Mouse (Mus musculus) thymus, postnatal 25 days (tissue): Measurements from ENCODE around the gene Rock2.

Source experiments
- DNase-seq: peaks from one replicate; pipeline ENCODE4 v3.0.0; 2022

The Rock2 gene

DNA sequence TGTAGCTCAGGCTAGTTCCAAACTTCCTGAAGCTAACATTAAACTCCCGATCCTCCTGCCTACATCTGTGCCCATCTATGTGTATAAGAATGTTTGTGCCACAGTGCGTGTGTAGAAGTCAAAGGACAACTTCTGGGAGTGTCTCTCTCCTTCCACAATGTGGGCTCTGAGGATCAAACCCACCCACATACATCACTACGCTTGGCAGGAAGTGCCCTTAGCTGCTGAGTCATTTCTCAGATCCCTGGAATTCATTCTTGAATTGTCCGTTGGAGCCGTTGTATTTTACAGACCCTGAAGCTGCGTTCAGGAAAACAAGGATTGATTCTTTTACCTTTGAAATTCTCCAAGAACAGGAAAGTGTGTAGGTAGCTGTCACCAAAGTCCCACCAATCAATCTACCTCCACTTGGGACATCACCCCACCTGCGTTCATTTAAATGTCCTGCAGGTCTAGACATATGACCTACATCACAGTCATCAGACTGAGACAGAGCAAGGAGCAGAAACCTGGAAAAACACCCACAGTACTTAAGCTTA is 21.7 kb upstream of the Rock2 start:
- no peak for DNase-seq

DNA sequence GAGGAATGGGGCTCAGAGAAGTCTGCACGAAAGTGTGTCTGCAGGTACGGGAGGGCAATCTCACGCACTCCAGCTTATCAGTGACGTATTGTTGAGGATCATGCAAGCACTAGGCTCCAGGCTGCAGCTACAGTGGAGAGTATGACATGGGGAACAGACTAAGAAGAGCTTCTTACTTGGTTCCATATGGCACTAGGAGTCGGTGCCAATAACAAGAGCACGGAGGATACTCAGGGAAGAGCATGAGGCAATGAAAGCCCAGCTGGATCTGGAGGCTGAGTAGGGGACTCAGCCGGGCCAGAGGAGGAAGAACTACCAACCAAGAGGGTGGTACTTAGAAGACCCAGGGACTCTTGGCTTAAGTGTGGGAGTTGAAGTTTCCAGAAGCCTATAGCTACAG is 21.1 kb upstream of the Rock2 start:
- DNase-seq, result no peak

DNA sequence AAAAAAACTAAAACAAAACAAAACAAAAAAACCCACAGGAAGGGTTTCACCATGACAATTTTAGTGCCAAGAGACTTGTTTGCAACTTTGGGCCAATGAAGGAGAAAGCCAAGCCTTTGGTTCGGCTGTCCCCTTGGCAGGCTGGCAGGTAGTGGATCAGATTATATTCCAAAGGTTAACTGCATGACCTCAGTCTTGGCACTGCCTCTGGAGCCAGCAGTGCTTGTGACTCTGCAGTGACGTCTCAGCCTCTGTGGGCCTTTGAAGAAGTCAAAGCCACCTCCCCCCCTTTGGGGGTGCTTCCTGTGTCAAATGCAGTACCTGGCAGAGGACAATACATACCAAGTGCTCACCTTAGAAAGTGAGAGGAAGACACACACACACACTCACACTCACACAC is 20.6 kb upstream of the Rock2 start:
- peak; percentile 71 for DNase-seq

DNA sequence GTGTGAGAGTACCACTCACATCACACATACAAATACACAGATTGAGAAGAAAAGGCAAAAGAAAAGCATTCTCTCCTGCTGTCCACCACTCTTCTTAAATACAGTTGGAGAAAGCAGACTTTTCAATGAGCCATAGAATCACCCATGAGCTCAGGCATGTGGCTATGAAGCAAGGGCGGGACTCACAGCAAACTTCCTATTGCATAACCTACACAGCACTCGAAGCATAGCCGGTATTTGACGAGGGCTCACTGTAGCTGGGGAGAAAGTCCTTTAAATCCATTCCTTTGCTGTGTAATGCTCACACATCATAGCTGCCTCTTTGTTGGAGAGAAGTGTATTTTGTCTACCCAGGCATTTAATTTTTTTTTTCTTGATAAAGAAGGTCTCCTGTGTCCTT is 19.4 kb upstream of the Rock2 start:
- DNase-seq, result no peak

DNA sequence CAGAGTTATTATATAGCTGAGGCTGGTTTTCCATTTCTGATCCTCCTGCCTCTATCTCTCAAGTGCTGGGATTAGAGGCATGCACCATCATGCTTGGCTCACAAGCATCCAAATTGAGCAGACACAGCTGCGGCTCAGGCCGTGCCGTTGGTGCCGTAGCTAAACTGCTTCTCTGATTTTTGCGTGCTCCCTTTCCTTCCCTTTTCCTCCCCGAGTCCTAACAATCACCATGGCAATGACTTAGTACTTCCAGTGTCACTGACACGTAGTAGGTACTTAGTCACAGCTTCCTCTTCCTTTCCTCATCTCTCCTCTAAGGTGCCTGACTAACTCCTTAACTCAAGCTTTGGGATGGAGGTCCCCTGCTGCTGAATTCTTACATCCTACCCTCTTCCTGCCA is 19.0 kb upstream of the Rock2 start:
- DNase-seq, result no peak

DNA sequence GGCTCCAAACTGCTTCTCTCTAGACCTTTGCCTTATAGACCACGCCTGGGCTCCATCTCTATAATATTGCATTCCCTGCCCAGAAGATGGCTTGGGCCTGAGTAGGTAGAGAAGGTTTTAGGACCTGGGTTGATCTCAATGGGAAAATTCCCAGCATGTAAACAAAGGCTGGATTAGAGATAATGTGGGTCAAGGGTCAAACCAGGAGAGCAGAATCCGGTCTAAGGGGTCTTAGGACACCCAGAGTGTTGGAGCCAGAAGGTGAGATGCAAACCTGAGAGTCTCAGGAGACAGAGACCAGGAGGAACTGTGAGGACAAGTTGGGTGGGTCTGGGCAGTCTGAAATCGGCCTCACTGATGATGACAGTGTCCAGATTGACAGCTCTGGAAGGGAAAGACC is 18.0 kb upstream of the Rock2 start:
- DNase-seq, result no peak

DNA sequence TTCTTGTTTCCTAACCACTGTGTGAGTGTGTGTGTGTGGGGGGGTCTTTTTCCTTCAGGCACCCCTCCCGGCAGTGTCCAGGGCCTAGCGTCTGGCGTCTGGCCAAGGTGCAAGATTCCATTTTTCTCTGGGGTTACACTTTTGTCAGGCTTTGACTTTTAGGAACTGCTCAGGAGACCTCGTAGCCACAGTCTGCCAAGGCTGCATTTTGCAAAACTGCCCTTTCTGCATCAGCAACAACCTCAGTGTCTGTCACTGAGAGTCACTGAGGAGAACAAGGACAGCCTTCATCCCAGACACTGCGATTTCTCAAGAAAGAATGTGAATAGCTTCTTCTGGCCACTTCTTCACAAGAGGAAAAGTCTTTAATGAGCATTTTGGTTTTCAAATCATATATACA is 17.6 kb upstream of the Rock2 start:
- no peak for DNase-seq

DNA sequence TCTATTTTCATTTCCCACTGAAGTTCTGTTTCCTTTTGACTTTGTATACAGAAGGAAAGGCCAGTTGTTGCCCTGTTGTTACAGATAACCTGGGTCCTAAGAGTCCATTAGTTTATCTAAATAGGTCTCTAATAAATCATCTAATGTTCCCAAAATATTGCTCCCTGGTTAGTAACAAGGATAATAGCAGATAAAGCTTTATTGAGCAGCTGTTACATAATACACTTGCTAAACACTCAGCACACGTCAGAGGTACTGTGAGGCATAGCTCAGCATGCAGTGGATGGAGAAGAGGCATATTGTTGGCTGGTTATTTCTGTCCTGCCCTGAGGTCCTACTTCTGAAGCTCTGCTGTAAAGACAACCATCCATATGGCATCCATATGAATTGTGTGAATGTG is 17.0 kb upstream of the Rock2 start:
- no peak for DNase-seq

DNA sequence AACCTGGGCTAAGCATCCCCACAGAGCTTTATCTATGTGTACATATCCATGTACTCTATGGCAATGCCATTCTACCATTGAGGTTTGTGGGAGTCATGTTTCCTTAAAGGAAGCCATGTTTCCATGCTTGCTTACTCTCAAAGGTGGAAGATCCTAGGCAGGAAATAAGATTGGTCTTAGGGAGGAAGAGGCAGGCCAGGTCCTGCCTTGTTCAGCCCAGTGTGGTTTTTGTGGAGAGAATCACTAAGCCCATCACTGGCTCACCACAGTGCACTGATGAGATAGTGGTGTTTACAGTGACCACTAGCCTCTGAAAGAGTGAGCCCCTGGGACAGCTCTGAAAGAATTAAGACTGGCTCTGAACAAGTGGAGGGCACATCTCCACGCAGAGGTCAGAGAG is 15.3 kb upstream of the Rock2 start:
- DNase-seq, result no peak

DNA sequence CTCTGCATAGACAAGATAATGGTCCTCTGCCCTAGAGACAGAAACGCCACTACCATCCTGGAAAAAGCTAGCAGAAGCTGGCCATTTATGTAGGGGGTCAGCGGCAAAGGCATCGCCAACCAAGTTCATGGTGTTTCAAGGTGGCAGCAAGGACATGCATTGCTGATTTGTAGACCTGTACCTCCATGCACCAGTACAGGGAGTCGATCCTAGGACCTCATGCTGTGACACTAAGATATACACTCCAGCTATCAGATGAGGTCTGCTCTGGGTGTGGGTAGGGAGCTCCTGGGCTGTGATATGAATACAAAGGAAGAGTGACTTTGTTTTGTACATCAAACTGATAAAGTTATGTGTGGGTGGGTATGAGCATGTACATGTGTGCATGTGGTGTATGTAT is 14.6 kb upstream of the Rock2 start:
- DNase-seq, result no peak

DNA sequence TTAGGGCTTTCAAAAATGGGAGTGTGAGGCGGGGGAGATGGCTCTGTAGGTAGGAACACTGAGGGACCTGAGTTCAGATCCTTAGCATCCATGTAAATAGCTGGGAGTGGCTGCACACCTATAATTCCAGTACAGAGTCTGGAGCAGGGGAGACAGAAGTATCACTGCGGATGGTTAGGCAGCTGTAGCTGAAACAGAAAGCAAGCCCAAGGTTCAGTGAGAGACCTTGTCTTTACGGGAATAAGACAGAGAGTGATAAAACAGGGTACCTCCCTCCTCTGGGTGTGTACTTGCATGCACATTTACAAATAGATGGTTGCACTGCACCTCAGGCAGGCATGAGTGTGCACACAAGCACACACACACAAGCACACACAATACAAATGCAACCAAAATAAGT is 12.3 kb upstream of the Rock2 start:
- no peak for DNase-seq

DNA sequence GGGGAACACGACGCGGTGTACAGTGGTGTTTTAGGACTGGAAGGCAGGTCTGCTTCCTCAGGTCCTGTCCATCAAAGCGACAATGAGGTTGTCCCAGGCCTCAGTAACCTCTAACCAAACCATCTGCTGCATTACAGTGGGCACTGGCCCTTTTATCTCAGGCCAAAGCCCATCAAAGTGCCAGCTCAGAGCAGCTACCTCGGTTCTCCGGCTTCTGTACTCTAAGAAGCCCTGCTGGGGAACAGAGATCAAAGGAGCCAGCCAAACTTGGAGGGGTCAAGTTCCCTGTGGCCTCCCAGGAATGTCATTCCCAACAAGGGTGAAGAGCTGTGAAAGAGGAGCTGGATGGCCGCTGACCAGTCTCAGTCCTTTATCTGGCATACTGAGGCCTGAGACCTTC is 11.6 kb upstream of the Rock2 start:
- no peak for DNase-seq

DNA sequence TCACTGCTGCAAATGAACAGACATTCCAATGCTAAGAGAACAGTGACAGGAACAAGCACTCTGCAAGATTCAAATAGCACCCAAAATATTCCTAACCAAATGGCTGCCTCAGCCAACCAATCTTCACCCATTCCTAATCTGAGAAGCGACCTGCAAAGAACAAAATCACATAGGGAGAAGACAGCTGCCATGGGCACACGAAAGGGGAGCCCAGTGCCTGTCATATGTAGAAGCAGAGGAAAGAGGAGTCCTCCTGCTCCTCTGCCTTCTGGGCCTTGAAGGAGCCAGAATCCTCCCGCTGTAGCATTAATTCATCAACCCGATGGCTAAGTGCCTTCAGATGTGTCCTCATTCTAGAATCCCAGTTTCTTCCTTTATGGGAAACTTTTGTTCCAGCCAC is 10.2 kb upstream of the Rock2 start:
- no peak for DNase-seq

DNA sequence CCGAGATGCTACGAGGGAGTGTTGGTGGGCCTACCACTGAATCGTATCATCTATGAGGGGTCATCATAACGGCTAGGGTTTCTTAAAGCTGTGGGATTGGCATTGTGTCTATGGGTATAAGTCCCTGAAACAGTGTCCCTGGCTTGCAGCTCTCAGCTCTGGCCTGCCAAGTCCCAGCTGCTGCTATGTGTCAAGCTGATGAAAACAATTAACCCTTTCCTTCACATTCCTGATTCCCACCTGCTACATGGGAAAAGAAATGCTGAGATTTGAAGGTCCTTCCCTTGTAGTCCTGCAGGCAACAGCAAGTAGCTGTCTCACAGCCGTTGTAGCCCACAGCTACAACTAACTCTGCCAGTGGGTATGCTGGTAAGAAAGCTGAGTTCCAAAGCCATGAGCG is 8.3 kb upstream of the Rock2 start:
- DNase-seq, result no peak

DNA sequence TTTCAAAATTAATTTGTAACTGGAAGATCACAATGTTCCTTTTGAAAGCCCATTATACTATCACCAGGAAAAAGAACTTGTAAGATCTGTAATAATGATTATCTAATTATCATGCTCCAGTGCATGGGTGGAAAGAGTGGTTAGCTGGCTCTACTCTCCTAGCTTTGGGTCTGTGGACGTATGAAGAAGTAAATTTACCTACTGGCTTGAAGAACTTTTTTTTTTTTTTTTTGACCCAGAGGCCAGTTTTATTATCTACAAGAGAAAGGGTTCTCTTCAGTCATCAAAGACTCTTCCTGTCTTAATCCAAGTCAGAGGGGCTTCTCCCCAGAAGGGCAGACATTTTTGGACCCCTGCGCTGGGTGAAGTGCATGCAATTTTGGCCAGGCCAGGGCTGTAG is 1.7 kb upstream of the Rock2 start:
- DNase-seq, result no peak

DNA sequence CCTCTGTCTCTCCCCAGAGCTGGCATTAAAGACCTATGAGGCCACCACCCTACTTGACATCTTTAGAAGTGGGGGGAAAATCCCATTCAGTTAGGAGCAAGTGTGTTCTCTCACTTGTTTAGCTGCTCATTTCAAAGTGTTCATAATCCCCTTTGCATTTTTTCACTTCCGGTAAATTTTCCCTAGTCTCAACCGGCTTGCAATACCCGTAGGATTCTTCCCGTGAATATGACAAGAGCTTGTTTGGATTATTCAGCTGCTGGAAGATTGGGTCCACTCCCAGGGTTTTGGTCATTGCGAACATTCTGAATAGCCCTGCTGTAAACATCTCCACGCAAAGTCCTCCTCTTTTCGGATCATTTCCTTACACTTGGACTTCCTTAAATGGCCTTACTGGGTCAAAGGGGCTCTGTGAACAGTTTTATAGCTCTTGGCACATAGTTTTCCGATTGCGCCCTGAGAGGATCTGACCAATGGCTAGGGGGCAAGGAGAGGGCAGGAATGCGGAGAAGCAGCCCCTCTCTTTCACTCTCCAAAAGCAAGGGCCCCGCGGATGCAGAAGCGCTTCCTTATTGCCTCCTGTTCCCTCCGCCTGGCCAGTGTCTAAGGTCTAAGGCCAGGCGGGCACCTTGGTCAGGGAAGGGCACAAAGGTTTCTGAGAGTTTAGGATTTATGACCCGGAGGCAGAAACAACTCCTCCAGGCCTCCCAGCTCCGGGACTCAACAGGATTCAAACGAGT is 869 bp upstream of the Rock2 start:
- peak; percentile 14 for DNase-seq

DNA sequence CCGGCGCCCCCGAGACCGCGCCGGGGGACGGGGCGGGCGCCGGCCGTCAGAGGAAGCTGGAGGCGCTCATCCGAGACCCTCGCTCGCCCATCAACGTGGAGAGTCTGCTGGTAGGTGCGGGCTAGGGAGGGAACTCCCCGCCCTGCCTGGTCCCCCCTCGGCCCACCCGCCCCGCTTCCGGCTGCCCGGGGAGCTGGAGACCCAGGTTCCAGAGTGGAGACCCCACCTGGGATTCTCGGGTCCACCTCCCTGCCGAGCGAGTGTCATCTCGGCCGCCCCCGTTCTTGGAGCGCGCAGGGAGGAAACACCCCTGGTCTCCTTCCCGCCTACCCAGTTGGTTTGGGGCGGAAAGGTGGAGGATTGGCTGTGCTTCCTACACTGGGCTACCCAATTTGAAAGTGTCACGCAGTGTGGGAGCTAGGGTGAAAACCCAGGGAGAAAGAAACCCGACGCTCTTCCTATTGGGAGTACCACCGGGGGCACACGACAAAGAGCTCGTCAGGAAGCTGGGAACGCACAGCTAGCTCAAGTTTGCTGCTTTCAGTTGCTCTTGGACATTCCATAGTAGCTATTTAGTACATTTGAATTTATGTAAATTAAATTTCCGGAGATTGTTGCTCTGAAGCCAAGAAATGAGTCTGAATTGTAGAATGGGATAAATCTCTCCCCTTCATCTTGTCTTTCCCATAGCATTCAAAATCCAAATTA is 680 bp downstream of the Rock2 start:
- peak; percentile 67 for DNase-seq

DNA sequence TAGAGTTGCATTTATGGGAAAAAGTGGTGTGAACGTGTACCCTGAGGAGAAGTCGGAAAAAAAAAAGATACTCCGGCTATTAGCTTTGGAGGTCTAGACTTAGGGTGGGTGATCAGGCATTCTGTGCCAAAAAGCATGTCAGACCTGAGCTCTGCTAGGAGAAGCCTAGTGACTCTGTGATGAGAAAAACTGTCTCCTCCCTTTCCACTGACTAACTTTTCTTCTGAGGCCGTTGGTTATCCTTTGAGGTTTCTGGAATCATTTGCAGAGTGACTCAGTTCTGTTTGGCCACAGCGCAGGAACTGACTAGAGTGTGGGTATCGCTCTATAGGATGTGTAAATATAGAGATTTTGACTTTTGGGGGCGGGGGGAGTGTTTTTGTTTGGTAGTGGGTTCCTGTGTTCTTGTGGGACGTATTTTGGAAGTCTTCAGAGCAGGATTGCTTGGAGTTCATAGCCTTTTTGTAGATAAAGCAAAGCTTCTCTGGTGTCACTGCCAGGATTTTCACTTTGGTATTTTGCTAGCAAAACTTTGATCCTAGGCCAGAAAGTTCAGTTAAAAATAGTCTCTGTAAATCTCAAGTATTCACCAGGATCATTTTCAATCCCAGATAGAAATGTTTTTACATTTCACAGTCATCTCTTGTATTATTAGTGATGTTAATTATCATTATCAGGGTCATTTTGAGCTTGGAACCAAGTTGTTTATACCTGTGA is 1.5 kb downstream of the Rock2 start:
- DNase-seq, result no peak

DNA sequence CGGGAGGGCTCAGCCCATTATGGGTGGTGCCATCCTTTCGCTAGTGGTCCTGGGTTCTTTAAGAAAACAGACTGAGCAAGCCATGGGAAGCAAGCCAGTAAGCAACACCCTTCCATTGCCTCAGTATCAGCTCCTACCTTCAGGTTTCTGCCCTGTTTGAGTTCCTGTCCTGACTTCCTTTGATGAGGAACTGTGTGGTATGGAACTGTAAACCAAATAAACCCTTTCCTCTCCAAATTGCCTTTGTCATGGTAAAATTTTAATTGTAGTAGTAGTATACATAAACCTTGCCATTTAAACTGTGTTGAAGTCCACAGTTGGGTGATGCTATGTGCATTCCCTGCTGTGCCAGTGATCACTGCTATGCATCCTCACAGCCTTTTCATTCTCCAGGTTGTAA is 2.5 kb downstream of the Rock2 start:
- no peak for DNase-seq

DNA sequence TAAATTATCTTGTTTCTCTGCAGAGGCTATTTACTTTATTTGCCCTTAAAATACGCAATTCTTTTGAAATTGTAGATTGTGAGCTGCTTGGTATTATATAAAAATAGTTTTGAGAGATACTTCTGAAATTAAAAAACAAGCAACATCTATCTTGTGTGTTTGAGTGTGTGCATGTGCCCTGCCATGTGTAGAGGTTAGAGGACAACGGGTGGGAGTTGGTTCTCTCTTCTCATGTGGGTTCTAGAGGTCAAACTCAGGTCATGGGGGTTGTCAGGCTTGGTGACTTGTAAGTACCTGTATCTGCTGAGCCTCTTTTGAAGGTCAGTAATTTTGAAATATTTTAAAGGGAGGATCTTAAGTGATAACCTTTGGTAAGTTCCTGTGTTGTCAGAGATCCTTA is 3.5 kb downstream of the Rock2 start:
- no peak for DNase-seq

DNA sequence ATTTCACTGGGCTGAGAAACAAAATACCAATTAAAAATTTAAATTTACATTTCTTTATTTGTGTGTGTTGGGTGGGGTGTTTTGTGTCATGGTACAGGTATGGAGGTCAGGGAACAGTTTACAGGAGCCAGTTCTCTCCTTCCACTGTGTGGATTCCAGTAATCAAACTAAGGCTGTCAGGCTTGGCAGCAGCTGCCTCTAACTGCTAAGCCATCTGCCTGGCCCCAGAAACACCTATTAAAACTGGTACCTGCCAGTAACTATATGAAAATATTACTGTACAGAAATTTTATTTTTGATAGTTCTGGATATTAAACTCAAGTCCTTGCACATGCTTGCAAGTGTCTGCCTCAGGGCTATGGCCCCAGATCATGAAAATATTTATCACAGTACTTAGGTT is 4.1 kb downstream of the Rock2 start:
- no peak for DNase-seq

DNA sequence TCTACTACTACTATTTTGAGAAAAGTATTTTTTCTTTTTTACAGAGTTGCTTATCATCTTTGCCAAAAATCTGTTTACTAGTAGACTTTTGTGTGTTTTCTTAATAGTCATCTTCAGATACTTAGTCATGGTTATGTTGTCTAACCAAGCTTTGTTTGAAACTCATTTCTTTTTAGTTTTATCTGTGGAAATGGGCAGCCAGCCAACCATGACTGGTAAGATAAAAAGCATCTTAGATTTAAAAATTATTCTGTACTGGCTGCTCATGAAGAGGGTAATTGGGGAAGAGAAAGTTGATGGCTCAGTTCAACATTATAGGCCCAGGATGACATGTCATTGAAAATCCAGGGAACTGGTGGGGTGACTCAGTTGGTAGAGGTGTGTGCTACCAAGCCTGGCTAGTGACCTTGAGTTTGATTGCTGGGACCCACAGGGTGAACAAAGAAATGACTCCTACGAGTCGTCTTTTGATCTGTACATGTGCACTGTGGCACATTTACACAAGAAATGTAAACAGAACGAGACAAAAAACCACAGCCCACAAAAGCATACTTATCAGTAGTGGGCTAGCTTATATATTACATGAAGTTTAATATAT is 6.0 kb downstream of the Rock2 start:
- no peak for DNase-seq

DNA sequence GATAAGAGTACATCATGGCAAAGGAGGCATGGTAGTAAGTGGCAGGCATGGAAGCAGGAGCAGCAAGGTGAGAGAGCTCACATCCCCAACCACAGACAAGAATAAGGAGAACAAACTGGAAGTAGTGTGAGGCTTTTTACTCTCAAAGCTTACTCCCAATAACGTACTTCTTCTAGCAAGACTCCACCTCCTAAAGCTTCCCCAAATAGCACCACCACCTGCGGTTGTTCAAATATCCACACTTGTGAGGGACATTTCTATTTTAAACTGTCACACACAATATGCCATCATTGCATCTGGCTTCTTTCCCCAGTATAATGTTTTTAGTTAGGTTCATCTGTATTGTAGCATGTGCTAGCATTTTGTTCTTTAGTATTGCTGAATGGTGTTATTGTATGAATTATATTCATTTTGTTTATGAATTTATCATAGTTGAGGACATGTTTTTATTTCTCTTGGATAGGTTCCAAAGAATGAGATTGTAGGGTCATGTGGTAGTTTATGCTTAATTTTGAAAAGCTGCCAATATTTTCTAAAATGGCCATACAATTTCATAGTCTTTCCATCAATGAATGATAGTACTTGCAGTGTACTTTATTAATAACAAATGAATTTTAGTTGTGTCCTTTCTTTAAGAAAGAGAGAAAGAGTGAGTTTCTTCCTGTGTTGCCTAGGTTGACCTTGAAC is 9.4 kb downstream of the Rock2 start:
- DNase-seq, result no peak
